Mouse (Mus musculus) T-helper 2 cell (primary cell): ENCODE data around the gene Figla.

Source experiments
- in situ Hi-C: fragments of 300-600 bp; cut with MboI, MseI; formaldehyde crosslinking; loops from one replicate; pipeline ENCODE4 v1.15.1; 2025; ENCODE audit warnings: high pct_unique_total_duplicates

The Figla gene

DNA sequence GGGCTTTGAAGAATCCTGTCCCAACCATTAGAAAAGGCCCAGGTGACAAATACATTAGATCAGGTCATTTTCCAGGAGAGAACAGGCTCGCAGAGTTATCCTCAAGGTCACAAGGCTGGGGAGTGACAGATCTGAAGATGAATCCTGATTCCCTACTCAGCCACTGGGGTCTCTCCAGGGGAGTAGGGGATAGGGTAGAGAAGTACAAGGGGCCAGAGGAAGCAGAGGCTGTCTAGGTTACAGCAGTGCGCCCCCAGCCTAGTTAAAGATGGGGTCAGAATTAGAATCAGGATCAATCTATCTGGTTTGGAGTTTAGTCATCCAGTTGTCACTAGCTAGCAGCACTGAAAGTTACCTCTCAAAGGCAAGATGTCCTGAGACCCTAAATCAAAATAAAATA lies 12.2 kb downstream of the Figla start:
- in situ Hi-C loops: loop anchor here (10.0 kb wide), 1 partner anchor 317 kb away; no protein-coding TSS in a partner anchor

DNA sequence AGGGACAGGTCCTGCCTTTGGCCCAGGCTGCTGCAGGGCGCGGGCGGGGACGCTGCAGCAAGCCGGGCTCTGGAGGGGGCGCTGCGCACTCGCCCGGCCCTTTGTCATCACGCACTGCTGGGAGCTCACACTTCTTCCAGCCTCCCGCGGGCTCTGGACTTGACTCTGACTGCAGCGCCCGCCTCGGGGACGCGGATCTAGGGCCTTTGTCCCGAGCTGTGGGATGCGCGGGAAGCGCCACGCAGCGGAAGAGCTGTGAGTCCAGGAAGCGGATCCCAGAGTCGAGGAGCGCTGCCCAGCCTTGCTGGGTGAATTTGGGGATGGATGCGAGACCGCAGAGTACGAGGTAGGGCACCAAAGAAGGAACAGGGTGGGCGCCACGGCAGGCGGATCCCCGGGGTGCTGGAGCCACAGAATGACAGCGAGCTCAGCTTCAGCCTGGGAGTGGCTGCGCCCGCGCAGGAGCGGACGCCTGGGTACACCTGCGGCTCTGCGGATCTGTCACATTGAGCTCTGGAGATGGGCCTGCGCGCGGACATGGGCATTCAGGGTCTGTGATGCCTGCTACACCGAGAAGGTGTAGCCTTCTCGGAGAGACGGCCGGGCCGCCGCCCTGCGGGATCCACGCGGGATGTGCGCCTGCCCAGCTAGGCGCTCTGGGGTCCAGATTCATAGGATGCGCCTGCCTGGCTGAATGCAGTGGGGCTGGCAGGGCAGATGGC lies 12.8 kb downstream of the Figla start, which contains the start of gene Add2:
TSS of gene Add2 (plus strand) at position 81 of the 722 bp plus-strand sequence.
- in situ Hi-C loops: loop anchor here (10.0 kb wide), 1 partner anchor 316 kb away; no protein-coding TSS in a partner anchor

DNA sequence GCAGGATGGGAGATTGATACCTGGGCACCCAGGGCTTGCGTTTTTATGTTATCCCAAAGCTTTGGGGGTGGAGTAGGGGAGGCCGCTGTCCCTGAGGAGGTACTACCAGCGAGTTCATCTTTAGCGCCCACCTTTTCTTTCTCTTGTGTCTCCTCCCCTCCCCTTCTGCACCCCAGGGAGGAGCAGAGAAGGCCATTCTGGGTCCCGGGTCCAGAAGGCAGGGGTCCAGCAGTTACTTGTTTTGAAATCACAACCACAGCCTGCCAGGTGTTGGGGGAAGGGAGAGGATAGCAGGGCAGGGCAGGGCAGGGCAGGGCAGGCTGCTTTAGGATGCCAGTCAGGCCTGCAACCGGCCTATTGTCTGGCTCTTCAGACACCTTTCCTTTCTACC lies 13.3 kb downstream of the Figla start:
- in situ Hi-C loops: loop anchor here (10.0 kb wide), 1 partner anchor 315 kb away; no protein-coding TSS in a partner anchor

DNA sequence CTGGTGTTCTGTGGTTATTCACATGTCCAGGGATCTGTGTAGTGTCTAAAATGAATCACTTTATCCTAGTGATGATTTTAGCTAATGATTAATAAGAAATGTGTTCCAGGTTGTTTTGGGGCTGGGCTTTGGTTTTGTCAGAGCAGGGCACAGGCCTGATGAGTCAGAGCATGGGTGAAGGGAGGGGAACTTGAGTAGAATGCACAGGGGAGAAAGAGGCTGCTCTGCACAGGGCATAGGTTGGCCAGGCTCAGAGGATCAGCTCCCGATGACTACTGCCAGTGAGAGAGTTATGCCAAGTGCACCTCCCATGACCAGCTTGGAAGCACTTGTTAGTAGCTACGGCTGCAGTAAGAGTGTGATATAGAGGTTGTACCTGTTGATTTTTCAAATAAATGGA lies 15.6 kb downstream of the Figla start:
- in situ Hi-C loops: no loop called here

DNA sequence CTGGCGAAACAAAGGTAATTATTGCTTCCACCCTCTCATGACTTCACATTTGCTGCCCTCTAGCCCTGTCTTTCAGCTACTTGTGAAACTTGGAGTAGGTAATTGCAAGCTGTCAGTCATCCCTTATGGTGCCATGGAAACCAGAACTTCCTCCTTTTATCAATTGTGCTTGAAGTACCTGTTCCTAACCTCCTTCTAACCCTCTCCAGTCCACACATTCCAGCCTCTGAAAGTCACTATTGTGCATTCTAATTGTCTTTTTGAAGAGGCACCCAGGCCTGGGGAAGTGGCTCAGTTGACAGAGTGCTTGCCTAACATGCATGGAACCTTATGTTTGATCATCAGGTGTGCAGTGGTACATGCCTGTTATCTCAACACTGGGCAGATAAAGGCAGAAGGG lies 17.7 kb downstream of the Figla start:
- in situ Hi-C loops: no loop called here

DNA sequence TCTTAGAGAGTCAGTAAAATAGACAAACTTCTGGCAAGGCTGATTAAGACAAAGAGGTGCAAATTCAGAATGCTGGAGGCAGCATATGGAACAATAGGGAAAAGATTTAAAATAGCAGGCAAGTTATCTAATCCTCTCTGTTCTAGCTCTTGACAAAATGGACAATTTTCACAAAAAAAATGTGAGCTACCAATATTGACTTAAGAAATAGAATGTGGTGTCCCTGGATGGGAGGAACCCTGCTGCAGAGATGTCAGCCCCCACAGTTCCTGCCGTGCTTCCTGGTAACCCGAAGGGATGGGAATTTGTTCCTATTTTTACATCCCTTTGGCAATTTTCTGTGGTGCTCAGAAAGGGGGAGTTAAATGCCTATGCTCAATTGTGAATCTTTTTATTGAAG lies 22.9 kb downstream of the Figla start:
- in situ Hi-C loops: no loop called here

DNA sequence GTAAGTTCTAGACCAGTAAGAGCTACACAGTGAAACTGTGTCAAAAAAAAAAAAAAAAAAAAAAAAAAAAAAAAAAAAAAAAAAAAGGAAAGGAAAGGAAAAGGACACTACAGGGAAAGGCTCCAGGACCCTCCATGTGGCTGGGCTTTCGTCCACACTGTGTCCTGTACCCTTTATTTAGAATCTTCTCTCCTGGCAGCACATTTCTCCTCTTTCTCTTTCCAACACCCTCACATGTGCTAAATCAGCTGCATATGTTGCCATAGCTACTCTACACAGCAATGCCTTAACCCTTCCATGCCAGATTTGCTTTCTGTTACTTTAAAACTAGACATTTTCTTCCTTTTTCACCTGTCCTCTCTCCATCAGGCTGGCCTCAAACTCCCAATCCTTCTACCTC lies 24.2 kb downstream of the Figla start:
- in situ Hi-C loops: no loop called here

DNA sequence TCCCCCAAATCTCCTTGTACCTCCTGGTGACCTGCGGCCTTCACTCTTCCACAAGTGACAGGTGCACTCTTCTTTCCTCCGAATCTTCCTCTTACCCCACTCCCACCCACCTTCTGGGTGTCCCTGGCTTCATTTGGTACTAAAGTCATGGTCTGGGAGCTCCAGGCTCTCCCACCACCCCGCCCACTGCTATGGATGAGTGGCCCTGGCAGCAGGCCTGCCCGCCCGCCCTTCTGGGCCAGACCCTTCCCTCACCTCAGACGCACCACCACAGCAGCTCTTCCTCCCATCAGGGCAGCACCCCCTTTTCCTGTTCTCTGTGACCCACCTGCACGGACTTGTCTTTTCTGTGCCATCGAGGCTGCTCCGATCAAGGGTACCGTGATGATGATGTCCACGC lies 31.5 kb downstream of the Figla start:
- in situ Hi-C loops: no loop called here

DNA sequence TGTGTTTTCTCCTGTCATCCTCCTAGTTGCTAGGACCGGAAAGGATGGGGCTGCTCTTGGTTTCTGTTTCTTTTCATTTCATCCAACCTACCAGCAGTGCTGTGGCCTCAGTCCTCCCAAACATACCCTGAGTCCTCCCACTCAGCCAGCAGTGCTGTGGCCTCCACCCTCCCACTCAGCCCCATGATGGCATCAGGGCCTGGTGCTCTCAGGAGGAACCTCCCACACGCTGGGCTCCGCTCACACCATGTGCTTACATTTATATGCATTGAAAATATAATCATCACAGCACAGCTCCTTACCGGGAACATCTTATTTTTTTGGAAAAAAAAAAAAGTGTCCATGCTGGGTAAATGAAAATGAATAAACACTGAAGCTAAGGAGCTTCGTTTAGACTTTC lies 32.5 kb downstream of the Figla start:
- in situ Hi-C loops: no loop called here

DNA sequence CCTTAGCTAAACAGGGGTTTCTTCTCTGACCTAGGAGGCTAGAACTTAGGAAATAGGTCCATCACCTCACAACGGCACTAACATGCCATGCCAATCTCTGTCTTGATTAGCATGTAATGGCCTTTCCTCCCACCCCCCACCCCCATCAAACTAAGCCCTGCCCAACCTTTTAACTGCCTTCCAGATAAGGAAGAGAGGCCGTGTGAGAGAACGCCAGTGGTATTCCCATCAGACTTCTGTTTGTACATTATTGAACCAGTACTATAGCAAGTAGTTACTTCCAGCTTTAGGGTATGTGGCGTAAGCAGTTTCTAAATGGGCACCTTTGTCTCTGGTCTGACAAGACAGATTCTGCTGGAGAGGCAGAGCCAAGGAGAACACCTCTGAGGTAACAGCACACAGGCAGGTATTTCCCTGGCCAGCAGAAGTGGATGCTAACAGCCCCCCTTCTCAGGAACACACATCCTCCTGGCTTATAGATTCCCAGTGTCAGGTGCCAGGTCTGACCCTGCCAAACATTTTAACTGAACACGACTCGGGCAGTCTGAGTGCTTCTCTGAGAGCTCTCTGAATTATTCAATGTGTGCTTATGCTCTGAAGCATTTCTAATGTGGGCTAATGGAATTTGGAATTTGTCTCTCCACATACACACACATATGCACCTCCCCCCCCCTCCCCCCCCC lies 34.8 kb downstream of the Figla start:
- in situ Hi-C loops: no loop called here

DNA sequence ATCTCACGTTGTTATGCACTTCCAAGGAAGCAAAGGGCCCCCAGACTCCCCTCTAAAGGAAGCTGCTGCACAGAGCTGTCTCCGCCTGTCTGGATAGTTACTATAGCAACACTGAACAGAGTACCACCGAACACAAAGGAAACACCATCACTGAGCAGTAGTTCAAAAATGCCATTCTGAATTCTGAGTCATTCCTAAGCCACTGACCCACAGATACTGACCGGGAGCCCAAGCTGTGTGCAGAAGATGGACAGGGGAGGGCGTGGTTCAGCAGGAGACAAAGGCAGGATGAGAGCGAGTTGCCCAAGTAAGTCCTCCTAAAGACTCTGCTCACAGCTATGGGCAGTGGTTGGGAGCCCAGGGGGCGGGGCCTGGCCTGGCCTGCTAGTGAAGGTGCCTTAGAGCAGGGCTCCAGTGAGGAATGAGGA lies 36.1 kb downstream of the Figla start:
- in situ Hi-C loops: no loop called here

DNA sequence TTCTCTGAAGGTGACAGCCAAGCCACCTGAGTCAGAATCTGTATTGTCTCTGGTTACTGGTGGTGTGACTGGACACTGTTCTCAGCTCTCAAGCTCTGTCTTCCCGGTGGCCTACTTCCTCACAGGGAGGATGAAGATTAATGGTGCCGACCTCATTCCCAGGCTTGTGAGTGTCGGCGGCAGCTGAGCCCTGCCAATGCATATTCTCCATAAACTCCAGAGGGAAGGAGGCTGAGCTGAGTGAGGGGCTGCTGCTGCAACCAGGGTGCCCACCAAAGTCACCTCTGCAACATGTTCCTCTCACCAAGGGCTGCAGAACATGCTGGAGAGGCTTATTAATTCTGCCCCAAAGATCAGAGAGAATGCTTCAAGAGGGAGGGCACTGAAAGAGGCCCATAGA lies 36.6 kb downstream of the Figla start:
- in situ Hi-C loops: no loop called here

DNA sequence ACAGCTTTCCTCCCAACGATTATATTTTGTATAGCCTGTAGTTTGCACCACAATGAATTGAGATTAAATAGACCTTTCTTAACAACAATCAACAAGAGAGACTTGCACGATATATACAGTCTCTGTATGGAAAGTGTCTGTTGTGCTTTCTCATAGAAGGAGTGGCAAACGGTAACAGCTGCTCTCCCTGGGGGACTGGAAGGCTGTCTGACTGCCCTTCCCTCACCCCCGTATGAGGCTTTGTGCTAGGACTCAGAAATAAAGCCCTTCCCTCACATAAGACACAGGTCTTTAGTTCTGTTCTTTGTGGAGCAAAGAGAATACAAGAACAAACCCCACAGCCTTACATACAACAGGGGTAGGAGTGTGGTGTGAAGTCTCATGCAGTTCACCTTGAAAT lies 37.1 kb downstream of the Figla start:
- in situ Hi-C loops: no loop called here

DNA sequence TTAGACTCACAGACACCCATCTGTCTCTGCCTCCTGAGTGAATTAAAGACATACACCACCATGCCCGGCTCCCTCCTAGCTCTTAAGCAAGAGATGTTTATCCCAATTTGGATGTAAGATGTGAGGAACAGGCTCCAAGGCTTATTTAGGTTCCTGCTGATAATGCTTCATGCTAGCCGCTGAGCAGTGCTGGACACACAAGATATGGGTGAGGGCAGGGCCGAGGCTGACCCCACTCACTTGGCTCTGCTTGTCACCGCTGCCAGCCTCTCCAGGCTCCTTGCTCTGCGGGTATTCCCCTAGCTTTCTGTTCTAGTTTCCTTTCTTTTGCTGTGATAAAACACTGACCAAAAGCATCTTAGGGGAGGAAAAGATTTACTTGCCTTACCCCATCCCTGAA lies 37.6 kb downstream of the Figla start:
- in situ Hi-C loops: no loop called here

DNA sequence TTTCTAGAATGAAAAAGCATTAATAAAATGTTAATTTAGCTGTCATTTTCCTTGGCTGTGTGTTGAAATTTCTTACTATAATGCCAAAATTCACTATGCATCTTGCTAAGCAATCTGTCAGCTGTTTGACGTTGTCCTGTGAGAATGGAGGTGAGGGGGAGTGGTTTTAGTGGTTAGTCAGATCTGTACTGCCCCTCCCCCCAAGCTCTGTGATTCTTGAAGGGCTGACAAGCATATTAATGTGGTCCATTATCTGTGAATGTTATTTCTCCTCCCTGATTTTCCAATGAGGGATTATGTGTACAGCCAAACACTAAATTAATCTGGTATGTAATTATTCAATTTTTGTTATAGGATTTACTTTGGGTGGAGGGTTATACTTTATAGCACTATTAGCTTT lies 42.5 kb downstream of the Figla start:
- in situ Hi-C loops: no loop called here

DNA sequence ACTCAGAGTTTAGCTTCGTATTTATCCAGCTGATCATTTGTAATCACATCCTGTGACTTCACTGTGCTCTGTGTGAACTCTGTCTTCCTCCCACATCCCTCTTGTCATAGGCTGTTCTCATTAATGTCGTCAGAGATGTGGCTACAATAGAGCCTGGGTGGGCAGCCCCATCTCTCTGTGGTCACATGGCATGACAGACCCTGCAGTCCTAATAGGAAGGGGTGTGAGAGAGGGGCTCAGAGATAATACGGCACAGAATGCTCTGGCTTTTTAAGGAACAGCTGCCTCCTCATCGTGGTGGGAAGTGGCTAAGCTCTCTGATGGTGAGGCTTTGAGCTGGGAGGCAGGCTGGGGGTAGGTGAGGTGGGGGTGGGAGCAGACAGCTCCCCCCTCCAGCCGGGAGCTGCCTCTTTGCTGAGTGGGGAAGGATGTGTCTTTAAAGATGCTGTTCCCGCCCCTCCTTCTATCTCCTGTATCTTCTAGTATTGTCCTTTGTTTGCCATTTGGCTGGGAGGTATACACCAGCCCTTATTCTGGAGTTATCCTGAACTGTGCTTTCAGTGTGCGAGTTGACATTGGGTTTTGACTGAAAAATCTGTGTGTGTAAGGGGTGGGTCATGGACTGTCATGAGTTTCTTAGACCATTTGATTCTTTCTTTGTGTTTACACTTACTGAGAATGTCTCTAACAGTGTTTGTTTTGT lies 43.3 kb downstream of the Figla start:
- in situ Hi-C loops: no loop called here

DNA sequence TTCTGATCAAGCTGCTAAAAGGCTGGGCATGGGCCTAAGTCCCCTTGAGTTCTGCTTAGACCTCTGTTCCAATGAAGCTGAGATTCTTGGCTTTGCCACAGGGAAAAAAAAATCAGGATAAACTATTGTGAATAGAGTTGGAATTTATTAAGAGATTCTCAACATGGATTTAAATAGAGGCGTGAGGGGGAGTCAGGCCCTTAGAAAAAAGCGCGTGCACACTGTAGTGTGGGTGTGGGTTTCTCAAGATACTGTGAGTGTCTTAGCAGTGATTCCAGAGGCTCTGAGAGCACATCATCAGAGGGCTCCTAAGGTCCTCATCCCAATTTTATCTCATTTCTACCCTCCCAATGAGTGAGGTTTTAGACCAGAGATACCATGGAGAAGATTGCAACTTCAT lies 44.2 kb downstream of the Figla start:
- in situ Hi-C loops: no loop called here

DNA sequence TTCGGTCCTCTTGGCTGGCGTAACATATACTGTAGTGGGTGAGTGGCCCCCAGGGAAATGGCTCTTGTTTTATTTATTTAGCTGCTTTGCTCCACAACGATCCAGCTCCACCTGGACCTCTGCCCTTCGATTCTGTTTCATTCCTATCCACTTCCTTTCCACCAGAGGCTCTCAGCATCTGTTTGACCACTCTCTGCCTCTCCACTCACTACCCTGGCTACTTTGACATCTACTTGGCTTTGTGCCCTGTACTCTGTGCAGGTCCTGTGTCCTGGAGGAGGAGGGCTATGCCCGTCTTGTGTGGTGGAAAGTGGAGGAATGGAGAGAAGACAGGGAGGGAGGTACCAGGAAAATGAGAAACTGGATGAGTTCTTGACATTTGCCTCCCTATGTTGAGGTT lies 46.3 kb downstream of the Figla start:
- in situ Hi-C loops: no loop called here

DNA sequence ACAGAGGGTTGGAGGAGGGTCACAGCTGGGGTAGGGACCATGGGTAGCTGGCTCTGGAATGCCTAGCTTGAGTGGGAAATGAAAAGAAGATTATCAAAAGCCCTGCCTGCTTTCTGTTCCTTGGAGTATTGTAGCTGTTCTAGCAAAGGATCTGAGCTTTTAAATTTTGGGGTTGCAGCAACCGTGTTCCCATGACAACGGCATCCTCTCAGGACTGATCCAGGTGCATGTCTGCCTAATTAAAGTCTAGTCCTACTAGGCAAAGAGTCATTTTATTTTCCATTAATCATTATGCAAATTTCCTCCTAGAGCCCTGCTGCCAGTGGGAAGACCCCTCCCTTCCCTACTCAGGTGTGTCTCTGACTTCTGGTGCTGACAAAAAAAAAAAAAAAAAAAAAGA lies 46.7 kb downstream of the Figla start:
- in situ Hi-C loops: no loop called here

DNA sequence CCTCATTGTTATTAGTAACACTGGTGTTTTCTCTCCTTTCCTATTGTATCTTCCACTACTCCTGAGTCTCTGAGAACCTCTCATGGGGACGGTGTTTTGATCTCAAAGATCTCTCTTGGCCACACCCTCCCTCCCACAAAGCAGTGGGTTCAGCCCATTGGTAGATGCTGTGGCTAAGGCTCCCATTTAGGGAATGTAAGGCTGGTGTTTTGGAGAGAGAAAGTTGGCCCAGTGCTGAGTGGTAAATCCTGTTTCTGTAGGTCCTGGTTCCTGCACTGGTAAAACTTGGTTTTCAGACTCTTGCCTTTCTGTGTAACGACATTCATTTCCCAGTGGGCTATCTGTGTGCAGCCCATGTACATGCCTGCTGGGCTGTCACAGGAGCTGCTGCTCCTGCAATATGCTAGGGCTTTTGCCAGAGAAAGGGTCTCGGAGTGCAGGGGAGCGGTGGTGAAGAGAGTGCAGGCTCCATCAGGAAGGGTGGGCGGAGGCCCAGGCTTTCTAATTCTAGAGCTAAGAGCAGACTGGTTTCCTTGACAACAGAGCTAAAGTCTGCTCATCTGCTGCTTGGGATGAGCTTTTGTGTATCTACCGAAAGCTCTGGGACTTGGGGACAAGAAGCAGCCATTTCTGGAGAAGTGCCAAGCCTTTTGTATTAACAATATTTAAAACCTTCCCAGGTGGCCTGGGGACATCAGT lies 48.5 kb downstream of the Figla start:
- in situ Hi-C loops: no loop called here

DNA sequence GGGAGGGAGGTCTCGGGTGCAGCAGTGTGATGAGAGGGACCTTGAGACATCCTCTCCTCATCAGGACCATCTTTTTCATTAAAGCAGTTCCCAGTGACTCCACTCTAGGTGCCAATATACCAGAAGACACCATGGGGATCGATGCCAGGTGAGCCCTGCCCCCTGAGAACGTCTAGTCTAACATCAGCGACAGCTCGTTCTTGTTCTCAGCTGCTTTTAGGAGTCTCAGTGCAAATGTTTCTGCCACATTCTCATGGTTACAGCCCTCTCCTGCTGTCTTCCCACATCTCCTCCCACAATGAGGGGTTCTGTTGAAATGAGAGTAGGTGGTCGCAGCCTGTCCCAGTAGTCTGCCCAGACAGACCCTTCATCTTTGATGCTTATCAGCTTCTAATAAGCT lies 50.8 kb downstream of the Figla start:
- in situ Hi-C loops: no loop called here

DNA sequence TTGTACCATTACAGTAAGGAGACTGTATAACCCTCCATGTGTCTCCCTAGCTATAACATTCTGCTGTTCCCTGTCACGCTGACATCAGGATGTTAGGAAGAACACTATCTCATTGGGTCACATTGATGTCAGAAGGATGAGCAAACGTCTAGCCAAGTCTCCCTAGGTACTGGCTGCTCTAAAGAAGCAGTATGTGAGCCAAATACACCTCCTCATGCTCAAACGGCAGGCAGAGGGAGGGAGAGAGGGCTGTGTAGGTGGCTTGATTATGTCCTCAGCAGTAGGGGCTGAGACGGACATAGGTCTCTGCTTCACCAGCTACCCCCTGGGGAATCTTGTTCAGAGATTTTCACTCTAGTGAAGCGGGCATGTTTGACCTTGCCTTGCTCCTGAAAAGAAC lies 51.2 kb downstream of the Figla start:
- in situ Hi-C loops: no loop called here
